Mouse (Mus musculus) layer of hippocampus, adult 2 months (tissue): ENCODE measurements around the gene Ccnh. TPM values are rescaled to one million over a fixed set of nuclear protein-coding genes. Genes with fewer than 3 reads are reported as not detected.
"Not testable (repeated sequence)": the region's sequence is repeated elsewhere in the genome, so short reads cannot be mapped to it uniquely, and the experiment has no call there.

Experiments used
- DNase-seq, 2 experiments: peaks; one replicate each; pipeline ENCODE4 v3.0.0; 2022; ENCODE audit warnings: low spot score in 2 of 2
- H3K27ac ChIP-seq: fragments of 200-600 bp; 2 replicates; pipeline ENCODE4 v1.8.1; 2022
- H3K4me3 ChIP-seq: fragments of 200-600 bp; 2 replicates; pipeline ENCODE4 v1.8.1; 2022; ENCODE audit warnings: mild to moderate bottlenecking
- CTCF ChIP-seq: fragments of 200-600 bp; conservative IDR thresholded peaks from 2 replicates; pipeline ENCODE4 v1.8.1; 2022; ENCODE audit warnings: antibody characterized with exemption, mild to moderate bottlenecking, moderate library complexity
- long read RNA-seq, 2 experiments: library from polyadenylated mRNA; stranded (forward); transcript quantifications; one replicate each; pipeline ENCODE4 v2.0.0; 2021; ENCODE audit warnings: borderline mapping rate in 2 of 2
- total RNA-seq, 2 experiments: library from RNA; stranded (reverse); gene quantifications; 2 replicates each; pipeline ENCODE4 v1.2.3; 2021

The Ccnh gene
- 10 to 100 TPM; 56.0 to 56.8 TPM for total RNA-seq
- long read RNA-seq, experiment 1, transcript Ccnh-201 (9 exons, 2,045 nt) = major isoform, 39 of 58 reads
- long read RNA-seq, experiment 1, partial matches to known transcripts = 1 of 58 reads
- long read RNA-seq, experiment 1, other reads (novel, unspliced or antisense) = 15 of 58 reads
- long read RNA-seq, experiment 2, transcript Ccnh-202 (9 exons, 1,055 nt) = minor isoform, 6 of 96 reads
- long read RNA-seq, experiment 2, transcript Ccnh-201 (9 exons, 2,045 nt) = major isoform, 78 of 96 reads
- long read RNA-seq, experiment 2, partial matches to known transcripts = 1 of 96 reads
- long read RNA-seq, experiment 2, other reads (novel, unspliced or antisense) = 11 of 96 reads

GRCm38 (mm10) chr13:85188903-85189643 lies at the start of gene Ccnh:
TSS of gene Ccnh (plus strand) at chr13:85189408.
- TF ChIP-seq CTCF = peak; percentile 30
- peak; percentile 94 for DNase-seq
- Histone ChIP-seq H3K27ac (peak within 1 kb of the TSS; percentile 94), H3K4me3 (peak within 1 kb of the TSS; percentile 83)

DNA sequence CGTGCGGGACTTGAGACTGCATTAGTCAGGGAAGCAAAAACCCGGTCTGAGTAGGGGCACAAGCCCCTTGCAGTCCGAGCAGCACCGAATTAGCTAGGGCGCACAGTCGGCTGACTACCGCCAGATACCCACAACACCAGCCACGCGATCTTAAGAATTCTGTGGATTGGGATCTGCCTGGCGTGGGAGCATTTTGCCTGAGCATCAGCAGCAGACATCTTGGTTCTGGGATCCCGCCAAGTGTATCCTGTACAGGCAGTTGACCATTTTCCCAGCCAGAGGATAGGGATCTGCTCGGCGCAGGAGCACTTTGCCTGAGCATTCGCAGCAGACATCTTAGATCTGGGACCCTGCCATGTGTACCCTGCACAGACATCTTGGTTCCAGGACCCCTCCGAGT lies 45.8 kb upstream of the Ccnh start:
- not testable (repeated sequence) for H3K4me3 ChIP-seq, DNase-seq

DNA sequence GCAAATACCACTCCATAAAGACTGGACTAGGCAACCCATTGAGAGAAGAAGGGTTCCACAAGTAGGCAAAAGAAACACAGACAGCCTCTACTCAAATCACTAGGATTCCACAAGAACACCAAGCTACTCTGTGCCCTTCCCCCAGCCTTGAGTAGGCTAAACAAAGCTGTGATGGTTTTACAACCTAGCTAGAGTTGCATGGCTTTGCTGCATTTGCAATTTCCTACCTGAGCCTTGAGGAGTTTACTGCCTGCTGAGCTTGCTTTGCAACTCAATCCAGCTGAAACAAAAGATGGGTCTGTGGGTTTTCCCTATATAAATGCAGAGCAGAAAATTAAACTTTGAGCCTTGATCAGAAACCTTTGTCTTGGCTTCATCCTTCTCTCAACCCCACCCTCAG lies 42.7 kb upstream of the Ccnh start:
- Histone ChIP-seq H3K4me3 (no peak overlapping the region), H3K27ac (no peak overlapping the region)
- no peak for DNase-seq
- no peak for TF ChIP-seq CTCF

More for the DNA sequence above, 45.8 kb upstream of the Ccnh start:
- not testable (repeated sequence) for H3K27ac ChIP-seq

GRCm38 (mm10) chr13:85154746-85155145 lies 34.5 kb upstream of the Ccnh start:
- H3K27ac ChIP-seq = no peak overlapping the region
- no peak overlapping the region for H3K4me3 ChIP-seq
- TF ChIP-seq CTCF = no peak
- no peak for DNase-seq

- TF ChIP-seq CTCF = no peak
- no peak for DNase-seq
- no peak overlapping the region for H3K4me3 ChIP-seq
- H3K27ac ChIP-seq = no peak overlapping the region
Observed at GRCm38 (mm10) chr13:85159971-85160370, 29.2 kb upstream of the Ccnh start.

- Histone ChIP-seq H3K27ac (peak overlapping the region; percentile 74), H3K4me3 (peak overlapping the region; percentile 31)
- peak; percentile 79 for TF ChIP-seq CTCF
- DNase-seq = peak in 1 of 2 experiments; percentile 21
Observed at GRCm38 (mm10) chr13:85164512-85165124, 24.6 kb upstream of the Ccnh start.

DNA sequence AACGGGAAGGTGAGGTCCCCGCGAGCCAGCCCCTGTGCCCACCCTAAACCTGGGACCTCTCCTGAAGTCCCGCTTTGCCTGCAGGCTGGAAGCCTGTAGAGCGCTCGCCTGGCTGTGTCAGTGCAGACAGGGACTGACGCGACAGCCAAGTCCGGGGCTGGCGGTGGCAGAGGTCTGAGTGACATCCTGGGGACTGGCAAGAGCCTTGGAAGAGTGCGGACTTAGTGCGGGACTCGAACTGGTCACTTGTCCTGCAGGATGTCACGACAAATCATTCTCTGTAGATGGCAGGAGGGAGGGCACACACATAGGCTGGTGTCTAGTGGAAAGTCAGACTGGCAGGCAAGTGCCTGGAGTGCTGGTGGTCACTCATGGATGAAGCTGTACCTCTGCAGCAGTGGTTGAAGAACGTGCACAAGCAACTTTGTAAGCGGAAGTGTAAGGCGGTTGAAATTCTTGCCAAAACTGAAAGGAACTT lies 475 bp downstream of the Ccnh start:
- no peak for TF ChIP-seq CTCF
- H3K27ac ChIP-seq = peak overlapping the region; percentile 94
- DNase-seq = no peak
- peak overlapping the region; percentile 83 for H3K4me3 ChIP-seq

DNA sequence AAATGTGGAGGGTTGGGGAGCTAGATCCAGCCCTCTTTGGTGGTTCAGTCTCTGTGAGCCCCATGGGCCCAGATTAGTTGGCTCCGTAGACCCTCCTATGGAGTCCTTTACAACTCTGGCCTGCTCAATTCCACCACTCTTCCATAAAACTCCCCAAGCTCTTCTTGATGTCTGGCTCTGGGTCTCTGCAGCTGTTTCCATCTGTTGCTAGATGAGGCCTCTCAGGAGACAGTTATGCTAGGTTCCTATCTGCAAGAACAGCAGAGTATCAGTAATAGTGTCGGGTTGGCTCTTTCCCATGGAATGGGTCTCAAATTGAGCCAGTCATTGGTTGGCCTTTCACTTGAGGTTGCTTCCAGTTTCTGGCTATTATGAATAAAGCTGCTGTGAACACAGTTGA lies 2.0 kb downstream of the Ccnh start:
- no peak for TF ChIP-seq CTCF
- Histone ChIP-seq H3K4me3 (no peak overlapping the region), H3K27ac (no peak overlapping the region)
- DNase-seq = no peak

GRCm38 (mm10) chr13:85207493-85207892 lies 18.3 kb downstream of the Ccnh start:
- TF ChIP-seq CTCF = peak; percentile 82
- DNase-seq = no peak
- H3K27ac ChIP-seq = no peak overlapping the region
- no peak overlapping the region for H3K4me3 ChIP-seq

DNA sequence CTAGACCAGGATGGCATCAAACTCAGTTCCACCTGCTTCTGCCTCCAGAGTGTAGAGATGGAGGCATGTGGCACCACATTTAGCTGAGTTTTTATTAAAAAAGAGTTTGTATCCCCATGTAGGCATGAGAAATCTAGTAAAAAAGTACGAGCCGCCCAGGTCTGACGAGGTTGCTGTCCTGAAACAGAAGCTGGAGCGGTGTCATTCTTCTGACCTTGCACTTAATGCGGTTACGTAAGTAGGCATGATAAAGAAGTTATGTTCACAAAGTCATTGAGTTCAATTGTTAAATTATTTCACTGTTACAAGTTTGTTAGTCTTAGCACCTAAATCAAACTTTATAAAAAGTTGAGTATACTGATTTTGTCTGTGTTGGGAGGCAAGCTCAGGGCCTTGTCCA lies 19.4 kb downstream of the Ccnh start:
- Histone ChIP-seq H3K4me3 (no peak overlapping the region), H3K27ac (no peak overlapping the region)
- no peak for TF ChIP-seq CTCF
- DNase-seq = no peak

GRCm38 (mm10) chr13:85210353-85210752 lies 21.1 kb downstream of the Ccnh start:
- H3K4me3 ChIP-seq = no peak overlapping the region
- peak in 1 of 2 experiments; percentile 18 for DNase-seq
- H3K27ac ChIP-seq = no peak overlapping the region
- no peak for TF ChIP-seq CTCF

- Histone ChIP-seq H3K4me3 (no peak overlapping the region), H3K27ac (no peak overlapping the region)
- TF ChIP-seq CTCF = no peak
- DNase-seq = no peak
Observed at GRCm38 (mm10) chr13:85218656-85219055, 29.4 kb downstream of the Ccnh start.

DNA sequence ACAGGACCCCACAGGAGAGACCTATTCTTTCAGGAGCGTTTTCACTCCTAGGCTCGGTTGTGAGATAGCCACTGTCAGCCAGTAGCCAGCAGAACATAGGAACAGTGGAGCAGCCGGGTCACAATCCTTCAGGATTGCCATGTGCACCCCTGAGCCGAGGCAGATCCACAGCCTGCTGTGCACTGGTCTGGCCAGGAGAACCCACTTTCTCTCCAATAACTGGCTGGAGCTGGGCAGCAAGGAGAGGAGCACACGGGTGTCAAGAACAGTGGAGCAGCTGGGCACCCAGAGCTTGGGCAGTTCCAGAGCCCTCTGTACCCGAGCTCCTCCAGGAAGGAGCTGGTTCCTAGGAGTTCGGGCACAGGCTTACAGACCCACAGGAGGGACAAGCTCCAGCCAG lies 49.6 kb downstream of the Ccnh start:
- no peak for TF ChIP-seq CTCF
- H3K27ac ChIP-seq = no peak overlapping the region; the same call in 1 of the 2 replicates
- no peak for DNase-seq
- H3K4me3 ChIP-seq = no peak overlapping the region

Other genes starting within 250 kb of the Ccnh start
- 10 to 100 TPM; 68.7 to 76.2 TPM for gene Rasa1, start 99.7 kb downstream of the Ccnh start, total RNA-seq